Mouse (Mus musculus) adrenal gland, adult 8-10 months (tissue): ENCODE results near the gene Iqgap1. TPM values are rescaled to one million over a fixed set of nuclear protein-coding genes. Genes with fewer than 3 reads are reported as not detected.

Experiments used
- total RNA-seq, 4 experiments: library from RNA; stranded (reverse); gene quantifications; 2 replicates each; pipeline ENCODE4 v1.2.4; 2022

The Iqgap1 gene
- total RNA-seq, 4 experiments from 2014 or later, result 82.6 to 138 (median 109) TPM

Other genes starting within 250 kb of the Iqgap1 start
- gene Crtc3, start 137.1 kb downstream of the Iqgap1 start, total RNA-seq, result 10 to 100 TPM; 27.2 to 44.9 (median 35.5) TPM
- 10 to 100 TPM in 2 of 4 experiments, 1 to 10 TPM in 2; 6.3 to 10.4 (median 9.7) TPM for gene Zscan2, start 34.9 kb upstream of the Iqgap1 start, total RNA-seq
- gene Wdr73, start 75.3 kb upstream of the Iqgap1 start, total RNA-seq, result 10 to 100 TPM; 18.4 to 26.8 (median 24.0) TPM
- 1 to 10 TPM; 2.7 to 6.5 (median 3.4) TPM for gene Nmb, start 79.1 kb upstream of the Iqgap1 start, total RNA-seq
- 100 to 1,000 TPM in 3 of 4 experiments, 10 to 100 TPM in 1; 90.9 to 110 (median 105) TPM for gene Sec11a, start 121.8 kb upstream of the Iqgap1 start, total RNA-seq
- gene Zfp592, start 167.7 kb upstream of the Iqgap1 start, total RNA-seq, result 10 to 100 TPM; 21.2 to 31.7 (median 26.4) TPM
- gene Alpk3, start 231.6 kb upstream of the Iqgap1 start, total RNA-seq, result under 1 TPM; 0.12 to 0.24 (median 0.19) TPM